Mouse (Mus musculus): ENCODE results near the gene Dnah3. TPM values are rescaled to one million over a fixed set of nuclear protein-coding genes. Genes with fewer than 3 reads are reported as not detected.

Gene Dnah3
- total RNA-seq, 2 experiments from 2014 or later: 0.07 to 0.15 TPM

DNA sequence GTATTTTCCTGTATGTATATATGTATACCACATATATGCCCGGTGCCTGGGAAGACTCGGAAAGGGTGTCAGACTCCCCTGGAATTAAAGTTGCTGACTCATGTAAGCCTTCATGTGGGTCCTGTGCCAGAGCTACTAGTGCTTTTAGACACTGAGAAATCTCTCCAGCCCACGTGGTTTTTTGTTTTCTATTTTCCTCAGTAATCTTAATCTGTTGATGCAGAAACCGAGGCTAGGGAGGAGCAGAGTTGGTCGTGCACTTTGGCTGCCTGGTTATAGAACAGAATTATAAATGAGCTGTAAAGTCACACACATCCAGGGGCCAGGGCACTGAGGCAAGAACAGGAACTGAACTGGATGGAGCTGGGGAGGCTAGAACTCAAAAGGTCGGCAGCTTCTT is 135.1 kb downstream of the Dnah3 start:
- intact Hi-C loops (cut with DNase I): no loop called here
- no peak for DNase-seq (ENCODE audit: low spot score in 2 of 2)

DNA sequence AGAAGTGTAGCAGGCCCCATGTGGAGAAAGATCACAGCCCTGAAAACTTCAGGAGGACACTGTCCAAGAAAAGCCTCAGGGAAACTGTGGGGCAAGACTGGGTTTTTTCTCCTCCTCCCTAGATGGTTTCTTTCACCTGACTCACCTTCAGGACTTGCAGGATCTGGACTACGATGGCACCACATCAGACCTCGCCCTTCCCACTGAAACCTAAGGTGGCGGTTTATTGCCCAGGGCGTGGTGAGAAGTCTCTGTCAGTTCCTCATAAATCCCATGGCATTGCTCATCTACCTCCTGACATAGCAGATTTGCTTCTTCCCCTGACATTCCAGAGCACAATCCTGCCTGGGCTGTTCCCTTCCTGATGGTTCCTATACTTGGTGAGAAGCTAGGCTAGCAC is 135.6 kb downstream of the Dnah3 start:
- DNase-seq (ENCODE audit: low spot score in 2 of 2): no peak
- intact Hi-C loops (cut with DNase I): no loop called here

DNA sequence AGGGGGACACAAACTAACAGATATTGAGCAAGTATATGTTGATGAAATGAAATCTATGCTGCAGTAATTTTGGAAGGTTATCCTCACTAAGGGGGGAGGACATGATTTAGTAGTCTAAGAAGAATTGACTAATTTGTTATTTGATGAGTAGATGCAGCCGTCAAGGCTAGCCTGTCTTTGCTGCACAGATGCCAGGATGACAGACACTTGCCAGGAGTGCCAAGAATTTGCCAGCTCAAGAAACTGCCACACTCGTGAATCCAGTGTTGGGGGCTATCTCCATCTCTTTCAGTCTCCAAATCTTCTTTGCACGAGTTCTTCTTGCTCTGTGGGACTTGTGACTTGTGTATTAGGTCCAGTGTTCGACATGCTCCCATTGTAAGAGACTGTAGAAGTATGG is 136.0 kb downstream of the Dnah3 start:
- no peak for DNase-seq (ENCODE audit: low spot score in 2 of 2)
- intact Hi-C loops (cut with DNase I): no loop called here

- intact Hi-C loops (cut with DNase I): no loop called here
- DNase-seq (ENCODE audit: low spot score in 2 of 2): no peak
These were observed 137.7 kb downstream of the Dnah3 start for GRCm38 (mm10) chr7:119957421-119957820.

DNA sequence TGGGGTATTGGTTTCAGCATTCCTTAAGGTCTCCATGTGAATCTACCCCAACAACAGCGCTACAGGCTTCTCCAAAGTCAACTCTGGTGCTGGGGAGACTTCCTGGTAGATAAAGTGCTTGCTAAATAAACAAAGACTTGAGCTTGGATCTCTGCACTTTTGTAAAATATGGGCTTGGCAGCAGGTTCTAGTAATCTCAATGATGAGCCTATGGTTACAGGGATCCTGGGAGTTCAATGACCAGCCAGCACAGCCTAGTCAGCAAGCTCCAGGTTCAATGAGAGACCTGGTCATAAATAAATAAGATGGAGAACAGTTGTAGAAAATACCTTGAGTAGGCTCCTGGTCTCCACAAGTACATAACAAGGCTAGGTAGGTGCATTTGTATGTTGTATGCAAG is 141.0 kb downstream of the Dnah3 start:
- intact Hi-C loops (cut with DNase I): no loop called here

GRCm38 (mm10) chr7:119941569-119941968 is 153.5 kb downstream of the Dnah3 start:
- intact Hi-C loops (cut with DNase I): no loop called here
- no peak for DNase-seq (ENCODE audit: low spot score in 2 of 2)

More for the DNA sequence above, 141.0 kb downstream of the Dnah3 start:
- no peak for DNase-seq (ENCODE audit: low spot score in 2 of 2)

- intact Hi-C loops (cut with DNase I): no loop called here
- DNase-seq (ENCODE audit: low spot score in 2 of 2): no peak
These were observed 158.0 kb downstream of the Dnah3 start for GRCm38 (mm10) chr7:119937036-119937435.

DNA sequence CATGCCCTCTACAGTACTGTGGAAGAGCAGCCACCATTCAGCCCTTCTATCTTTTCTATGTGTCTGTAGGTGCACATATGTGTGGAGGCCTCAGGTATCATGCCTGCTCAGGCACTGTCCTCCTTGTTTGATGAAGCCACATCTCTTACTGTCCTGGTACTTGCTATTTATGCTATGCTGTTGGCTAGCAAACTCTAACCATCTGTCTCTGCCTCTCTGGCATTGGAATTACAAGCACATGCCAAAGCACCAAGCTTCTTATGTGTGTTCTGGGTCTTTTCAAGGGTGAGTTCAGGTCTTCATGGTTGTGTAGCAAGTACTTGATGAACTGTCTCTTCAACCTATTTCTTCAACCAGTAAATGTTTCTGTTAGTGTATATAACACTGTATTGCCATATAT is 158.8 kb downstream of the Dnah3 start:
- no peak for DNase-seq (ENCODE audit: low spot score in 2 of 2)
- intact Hi-C loops (cut with DNase I): no loop called here

DNA sequence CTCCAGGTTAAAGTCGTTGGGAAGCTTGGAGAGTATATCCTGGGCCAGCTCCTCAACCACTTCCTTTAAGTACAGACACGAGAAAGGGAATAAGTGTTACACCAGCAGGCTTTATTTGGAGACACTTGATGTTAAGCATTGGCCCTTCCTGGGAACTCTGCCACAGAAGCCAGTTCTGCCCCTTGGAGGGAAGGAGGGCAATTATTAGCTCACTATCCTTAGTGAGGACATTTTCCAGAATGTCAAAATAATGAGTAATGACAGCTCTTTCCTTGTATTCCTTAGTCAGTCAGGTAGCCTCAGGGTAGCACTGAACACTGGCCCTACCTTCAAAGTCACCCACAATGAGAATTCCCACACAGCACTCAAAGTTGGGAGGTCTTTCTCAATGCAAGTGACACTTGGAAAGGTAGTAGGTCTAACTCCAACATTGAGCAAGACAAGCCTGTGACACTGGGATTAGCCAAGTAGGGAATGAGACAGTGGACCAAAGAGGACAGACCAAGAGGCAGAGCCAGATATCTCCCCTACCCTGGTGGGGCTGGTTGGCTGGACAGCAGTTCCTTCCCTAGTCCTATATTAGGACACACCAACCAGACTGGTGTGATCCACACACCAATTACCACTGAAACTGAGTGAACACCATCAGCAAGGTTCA is 166.2 kb downstream of the Dnah3 start:
- intact Hi-C loops (cut with DNase I): no loop called here
- no peak for DNase-seq (ENCODE audit: low spot score in 2 of 2)

GRCm38 (mm10) chr7:119921054-119921453 is 174.0 kb downstream of the Dnah3 start:
- intact Hi-C loops (cut with DNase I): no loop called here
- no peak for DNase-seq (ENCODE audit: low spot score in 2 of 2)

- no peak for DNase-seq (ENCODE audit: low spot score in 2 of 2)
- intact Hi-C loops (cut with DNase I): no loop called here
These were observed 174.6 kb downstream of the Dnah3 start for GRCm38 (mm10) chr7:119920457-119920856.

GRCm38 (mm10) chr7:119911727-119912126 is 183.4 kb downstream of the Dnah3 start:
- intact Hi-C loops (cut with DNase I): no loop called here

DNA sequence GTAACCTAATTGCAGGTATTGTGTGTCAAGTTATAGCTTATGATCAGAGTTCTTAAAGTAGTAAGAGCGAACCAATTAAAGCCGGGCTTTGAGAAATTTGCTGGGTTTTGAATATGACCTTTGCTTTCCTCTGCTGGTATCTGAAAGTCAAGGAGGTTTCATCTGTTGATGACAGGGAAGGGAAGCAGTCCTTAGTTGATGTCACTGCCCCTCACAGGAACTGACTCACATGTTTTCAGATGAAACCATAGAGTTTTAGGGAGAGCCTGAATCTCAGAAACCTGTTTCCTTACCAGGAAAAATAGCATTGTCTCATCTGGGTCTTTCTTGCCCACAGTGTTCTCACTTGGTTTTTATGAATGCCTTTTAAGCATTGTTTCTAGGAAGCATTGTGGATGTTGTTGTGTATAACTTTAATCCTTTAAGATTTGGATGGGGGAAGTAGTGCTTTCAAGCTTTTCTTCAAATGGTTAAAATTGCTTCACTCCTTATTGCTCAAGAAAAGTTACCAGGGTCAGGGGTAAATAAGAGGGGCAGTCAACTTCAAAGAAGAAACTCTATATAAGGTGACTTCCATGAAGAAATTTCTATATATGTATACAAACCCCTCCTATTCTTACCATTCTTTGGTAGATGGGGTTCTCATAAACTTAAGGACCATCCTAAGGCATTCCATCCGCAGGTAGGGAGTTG is 188.4 kb downstream of the Dnah3 start:
- intact Hi-C loops (cut with DNase I): no loop called here
- no peak for DNase-seq (ENCODE audit: low spot score in 2 of 2)

More at GRCm38 (mm10) chr7:119911727-119912126, 183.4 kb downstream of the Dnah3 start:
- no peak for DNase-seq (ENCODE audit: low spot score in 2 of 2)

DNA sequence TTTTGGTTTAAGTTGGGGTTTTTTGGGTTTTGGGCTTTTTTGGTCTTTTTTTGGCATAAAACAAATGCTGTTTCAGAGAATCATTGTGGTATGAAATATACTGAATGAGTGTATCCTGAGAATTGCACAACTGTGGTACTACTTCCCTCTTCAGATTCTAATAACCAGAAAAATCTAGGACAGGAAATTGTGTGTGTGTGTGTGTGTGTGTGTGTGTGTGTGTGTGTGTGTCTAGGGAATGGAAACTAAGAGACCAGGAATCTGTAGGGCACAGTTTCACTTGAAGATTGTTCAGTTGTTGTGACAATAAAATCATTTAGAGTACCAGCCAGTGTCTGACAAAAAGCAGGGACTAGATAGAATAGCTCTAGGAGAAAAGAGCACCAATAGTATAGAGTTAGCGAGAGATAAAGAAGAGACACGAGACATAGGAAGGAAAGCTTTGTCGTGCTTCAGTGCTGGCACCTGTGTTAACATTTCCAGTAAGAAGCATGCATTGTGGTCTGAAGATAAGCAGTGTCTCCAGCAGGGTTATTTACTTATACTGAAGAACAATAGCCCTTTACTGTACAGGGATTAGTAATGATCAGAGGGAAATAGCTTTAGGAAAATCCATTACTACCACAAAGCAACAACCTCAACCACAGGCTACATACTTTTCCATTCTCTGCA is 195.6 kb downstream of the Dnah3 start:
- no peak for DNase-seq (ENCODE audit: low spot score in 2 of 2)
- intact Hi-C loops (cut with DNase I): loop anchor here (5.0 kb wide), 1 partner anchor 37 kb away; no protein-coding TSS in a partner anchor

DNA sequence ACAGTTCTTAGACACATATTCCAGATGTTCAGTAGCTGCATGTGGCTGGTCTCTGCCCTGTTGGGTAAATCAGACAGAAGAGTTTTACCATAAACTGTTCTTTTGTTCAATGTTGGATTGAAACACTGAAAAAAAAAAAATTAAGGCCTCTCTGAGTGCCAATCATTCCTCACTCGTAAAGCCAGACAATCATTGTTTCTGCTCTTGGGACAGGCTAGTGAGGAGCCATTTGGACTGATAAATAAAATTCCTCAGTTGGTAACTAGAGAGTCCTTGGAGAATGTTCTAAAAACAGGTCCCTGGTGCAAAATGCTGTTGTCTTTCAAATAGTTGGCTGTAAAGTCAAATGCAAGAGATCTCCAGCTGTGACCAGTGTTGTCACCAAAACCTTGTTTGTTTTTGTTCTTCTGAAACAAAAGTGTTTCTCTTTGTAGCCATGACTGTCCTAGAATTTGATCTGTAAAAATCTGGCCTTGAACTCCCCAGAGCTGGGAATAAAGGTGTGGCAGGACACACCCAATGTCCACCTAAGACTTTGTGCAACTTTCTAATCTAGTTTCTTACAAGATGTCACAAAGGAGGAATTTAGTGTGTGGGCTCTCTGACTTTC is 196.7 kb downstream of the Dnah3 start:
- no peak for DNase-seq (ENCODE audit: low spot score in 2 of 2)
- intact Hi-C loops (cut with DNase I): loop anchor here (5.0 kb wide), 1 partner anchor 36 kb away; no protein-coding TSS in a partner anchor

DNA sequence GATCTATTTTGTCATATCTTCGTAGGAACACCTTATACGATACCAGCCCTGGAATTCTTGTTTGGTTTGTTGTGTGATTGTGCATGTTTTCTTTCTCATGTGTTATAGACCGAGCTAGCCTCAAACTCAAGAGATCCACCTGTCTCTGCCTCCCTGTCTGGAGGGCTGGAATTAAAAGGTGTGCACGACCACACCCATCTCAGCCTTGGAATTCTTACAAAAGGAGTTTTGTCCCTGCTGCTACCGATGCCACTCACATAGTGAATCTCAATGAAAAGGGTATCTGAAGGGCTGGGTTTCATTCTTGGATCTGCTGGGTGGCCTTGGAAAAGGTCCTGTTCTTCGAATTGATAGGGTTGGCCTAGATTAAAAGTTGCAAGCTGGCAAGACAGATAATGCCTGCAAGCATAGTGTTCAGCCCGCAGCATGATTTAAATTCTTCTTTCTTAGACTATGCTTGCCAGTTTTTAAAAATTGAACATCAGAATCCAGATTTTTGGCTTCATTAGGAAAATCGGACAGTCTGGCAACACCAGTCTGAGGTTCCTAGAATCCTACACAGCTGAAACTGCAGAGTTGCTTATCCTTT is 197.5 kb downstream of the Dnah3 start:
- no peak for DNase-seq (ENCODE audit: low spot score in 2 of 2)
- intact Hi-C loops (cut with DNase I): loop anchor here (5.0 kb wide), 1 partner anchor 35 kb away; no protein-coding TSS in a partner anchor

DNA sequence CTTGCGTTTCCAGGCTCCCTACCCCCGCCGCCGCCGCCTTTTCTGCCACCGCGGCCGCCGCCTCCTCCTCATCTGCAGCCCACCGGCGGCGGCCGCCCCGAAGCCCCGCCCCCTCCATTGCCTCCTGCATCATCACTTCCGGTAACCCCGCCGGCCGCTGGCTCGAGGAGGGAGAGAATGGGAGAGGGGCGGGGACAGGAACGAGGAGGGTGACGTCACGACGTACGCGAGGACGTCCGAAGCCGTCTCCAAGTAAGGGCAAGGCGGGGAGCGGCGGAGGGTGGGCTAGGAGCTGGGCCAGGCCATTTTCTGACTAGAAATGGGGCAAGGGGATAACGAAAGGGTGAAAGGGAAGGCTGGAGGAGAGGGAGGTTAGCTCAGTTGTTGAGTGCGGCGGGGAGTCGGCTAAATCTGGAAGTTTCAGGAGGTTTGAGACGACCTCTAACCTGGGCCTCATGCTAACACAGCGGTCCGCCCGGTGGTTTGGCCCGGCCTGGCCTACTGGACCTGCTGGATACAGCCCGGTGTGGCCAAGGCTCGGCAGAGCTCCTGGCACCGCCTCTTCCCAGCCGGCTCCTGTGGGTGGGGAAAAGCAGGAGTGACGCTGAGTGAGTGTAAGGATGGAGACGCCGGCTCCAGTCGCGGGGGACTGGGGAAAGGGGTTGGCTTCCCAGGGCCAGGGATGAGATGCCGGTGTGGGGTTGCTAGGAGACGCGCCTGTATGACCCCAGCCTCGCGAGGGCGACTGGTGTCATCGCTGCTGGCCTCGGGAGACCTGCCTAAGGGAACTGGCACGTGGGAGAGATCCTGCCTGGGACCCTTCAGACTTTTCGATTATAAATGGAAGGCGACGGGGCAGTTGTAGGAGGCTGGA is 199.2 kb downstream of the Dnah3 start, which contains the start of the genes Lyrm1 and Dcun1d3:
TSS of gene Lyrm1 (plus strand) at position 223 of the 874 bp plus-strand sequence.
TSS of gene Dcun1d3 (minus strand) at position 660 of the 874 bp plus-strand sequence.
- DNase-seq (ENCODE audit: low spot score in 2 of 2): peak; percentile 96
- intact Hi-C loops (cut with DNase I): loop anchor here (2.0 to 5.0 kb wide), 2 partner anchors 19 to 34 kb away; no protein-coding TSS in a partner anchor

DNA sequence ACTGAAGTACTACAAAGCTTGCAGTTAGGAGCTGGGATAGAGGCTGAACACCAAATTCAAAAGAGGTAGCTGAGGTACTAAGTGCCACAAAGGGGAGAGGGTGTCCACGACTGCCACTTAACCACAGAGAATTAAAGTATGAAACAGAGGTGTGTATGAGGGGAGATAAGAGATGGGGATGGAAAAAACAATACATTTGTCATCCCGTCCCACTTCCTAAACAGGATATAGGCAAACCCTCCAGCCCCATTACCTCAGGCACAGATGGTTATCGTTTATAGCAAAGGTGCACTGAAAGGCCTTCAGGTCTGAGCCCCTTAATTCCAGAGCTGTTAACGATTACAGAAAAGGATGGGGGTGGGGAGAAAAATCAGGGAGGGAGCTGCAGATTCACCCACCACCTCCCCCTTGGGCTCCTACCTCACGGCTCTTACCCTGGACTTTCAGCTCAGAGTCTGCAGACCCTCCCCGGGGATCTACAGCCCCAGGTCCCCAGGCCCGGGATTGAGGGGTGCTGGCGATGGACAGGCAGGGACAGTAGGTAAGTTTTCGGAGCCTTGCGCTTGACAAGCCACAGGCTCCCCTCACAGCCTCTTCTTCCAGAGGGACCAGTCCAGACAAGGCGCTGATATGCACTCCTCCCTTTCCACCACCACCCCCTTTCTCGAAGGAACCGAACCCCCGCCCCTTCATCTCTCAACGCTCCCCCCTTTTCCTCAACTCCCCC is 200.1 kb downstream of the Dnah3 start:
- intact Hi-C loops (cut with DNase I): loop anchor here (2.0 to 5.0 kb wide), 2 partner anchors 18 to 33 kb away; no protein-coding TSS in a partner anchor
- peak in 1 of 2 experiments; percentile 8 for DNase-seq (ENCODE audit: low spot score in 2 of 2)
